Mouse (Mus musculus): ENCODE data around the gene Lrrc28. TPM values are rescaled to one million over a fixed set of nuclear protein-coding genes. Genes with fewer than 3 reads are reported as not detected.
A peak's percentile ranks its signal among the peaks of the same experiment; 100 is the strongest.

The Lrrc28 gene
- total and polyA plus RNA-seq, 3 experiments: 14.1 to 20.5 (median 16.4) TPM

DNA sequence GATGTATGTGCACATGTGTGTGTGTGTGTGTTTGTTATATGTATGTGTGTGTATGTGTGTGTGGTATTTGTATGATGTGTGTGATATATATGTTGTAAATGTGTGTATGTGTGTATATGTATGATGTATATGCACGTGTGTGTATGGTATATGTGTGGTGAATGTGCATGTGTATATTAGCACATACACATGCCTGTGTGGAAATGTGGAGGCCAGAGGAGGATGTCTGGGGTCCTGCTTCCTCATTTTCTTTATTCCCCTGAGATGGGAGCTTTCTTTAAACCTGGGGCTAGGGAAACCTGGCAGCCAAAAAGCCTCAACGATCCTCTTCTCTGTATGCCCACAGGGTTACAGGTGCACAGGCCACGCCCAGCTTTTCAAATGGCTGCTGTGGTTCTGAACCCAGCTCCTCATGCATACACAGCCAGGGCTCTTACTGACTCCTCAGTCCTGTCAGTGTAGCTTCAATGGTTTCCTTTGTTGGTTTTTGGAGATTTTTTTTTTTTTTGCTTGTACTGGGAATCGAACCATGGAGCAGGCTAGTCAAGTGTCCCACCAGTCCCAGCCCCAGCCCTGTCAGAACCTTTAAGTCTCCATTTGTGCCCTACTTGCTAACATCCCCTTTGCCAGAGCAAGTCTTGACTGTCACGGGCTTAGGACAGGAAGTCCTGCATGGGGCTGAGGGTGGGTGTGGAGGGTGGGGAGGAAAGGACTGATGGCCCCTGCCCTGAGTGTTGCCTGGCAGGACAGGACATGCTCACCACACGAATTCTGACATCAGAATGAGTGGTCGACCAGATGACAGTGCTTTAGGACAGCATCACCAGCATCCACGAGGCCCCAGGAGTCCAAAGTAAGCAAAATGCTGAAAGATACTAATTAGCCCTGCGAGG is 151.0 kb downstream of the Lrrc28 start:
- intact Hi-C loops (cut with DNase I): no loop called here
- no peak overlapping the region for H3K4me3 ChIP-seq
- no peak overlapping the region for H3K27ac ChIP-seq
- H3K4me1 ChIP-seq (ENCODE audit: control insufficient read depth, insufficient read depth, low read length): peaks cover 2% of the 10 kb centered on the region
- H3K36me3 ChIP-seq (ENCODE audit: control insufficient read depth, insufficient read depth, low read length): no peaks in the 10 kb centered on the region
- H3K9ac ChIP-seq (ENCODE audit: low read depth, low read length): no peak overlapping the region
- DNase-seq: no peak
- TF ChIP-seq POLR2A (IDR thresholded peaks at IDR 0.05; ENCODE audit: insufficient read depth, low read depth, low read length): no peak
- no peak for TF ChIP-seq EP300 (IDR thresholded peaks at IDR 0.05; ENCODE audit: insufficient read depth, low read depth, low read length)
- TF ChIP-seq CTCF (IDR thresholded peaks at IDR 0.05): no peak
- 64% methylated on average over 9 of the region's 9 CpGs for WGBS
- no peaks in the 10 kb centered on the region for H3K79me2 ChIP-seq (replicated peaks; ENCODE audit: control insufficient read depth, insufficient read depth, low read length)
- H3K27me3 ChIP-seq (ENCODE audit: control insufficient read depth, insufficient read depth, low read length): no peaks in the 10 kb centered on the region

GRCm38 (mm10) chr7:67487889-67488411 is 157.1 kb downstream of the Lrrc28 start:
- WGBS: 69% methylated on average over 10 of the region's 10 CpGs
- Histone ChIP-seq H3K36me3 (ENCODE audit: control insufficient read depth, insufficient read depth, low read length) (no peaks in the 10 kb centered on the region), H3K4me3 (peak overlapping the region; percentile 19; the same call in 1 of the 2 replicates), H3K27me3 (ENCODE audit: control insufficient read depth, insufficient read depth, low read length) (no peaks in the 10 kb centered on the region), H3K27ac (peak overlapping the region; percentile 86), H3K79me2 (replicated peaks; ENCODE audit: control insufficient read depth, insufficient read depth, low read length) (no peaks in the 10 kb centered on the region), H3K9ac (ENCODE audit: low read depth, low read length) (peak overlapping the region; percentile 41), H3K4me1 (ENCODE audit: control insufficient read depth, insufficient read depth, low read length) (0 out of 2 replicates have a peak, but pooled peaks cover 1% of the 10 kb centered on the region)
- peak; percentile 74 to 85 for DNase-seq
- intact Hi-C loops (cut with DNase I): no loop called here
- TF ChIP-seq EP300 (IDR thresholded peaks at IDR 0.05; ENCODE audit: insufficient read depth, low read depth, low read length): no peak
- no peak for TF ChIP-seq CTCF (IDR thresholded peaks at IDR 0.05)
- no peak for TF ChIP-seq POLR2A (IDR thresholded peaks at IDR 0.05; ENCODE audit: insufficient read depth, low read depth, low read length)

DNA sequence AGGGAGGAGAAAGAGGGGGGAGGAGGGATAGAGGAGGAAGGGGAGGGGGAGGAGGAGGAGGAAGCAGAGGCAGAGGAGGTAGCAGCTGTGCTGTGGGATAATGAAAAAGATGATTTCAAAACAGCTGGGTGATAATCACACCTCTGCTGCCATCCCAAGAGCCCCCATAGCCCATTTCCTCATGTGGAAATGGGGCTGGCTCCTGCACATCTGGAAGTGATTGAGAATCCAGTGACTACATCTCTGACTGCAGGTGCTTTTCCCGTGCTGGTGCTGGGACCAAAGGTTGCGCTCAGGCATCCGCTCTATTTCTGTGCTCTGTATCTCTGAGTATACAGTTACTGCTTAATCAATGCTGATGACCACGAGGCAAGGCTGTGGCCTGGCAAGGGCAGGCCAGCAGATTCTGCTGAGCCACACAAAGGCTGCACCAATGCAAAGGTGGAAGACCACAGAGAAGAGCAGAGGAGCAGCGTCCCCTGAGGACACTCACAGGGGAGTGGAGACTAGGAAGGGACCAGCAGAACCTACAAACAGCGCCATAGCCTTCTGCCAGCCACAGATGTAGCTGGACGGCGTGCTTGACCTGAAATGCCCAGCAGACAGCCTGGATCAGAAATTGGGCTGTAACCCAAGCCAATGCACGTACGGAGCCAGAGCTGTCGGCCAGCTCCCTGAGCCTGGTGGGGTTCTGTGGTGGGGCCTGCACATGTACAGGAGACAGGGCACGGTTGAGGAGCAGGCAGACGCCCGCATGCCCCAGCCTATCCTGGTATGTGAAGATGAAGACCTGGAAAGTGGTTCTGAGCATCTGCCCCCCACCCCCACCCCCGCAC is 157.9 kb downstream of the Lrrc28 start:
- Histone ChIP-seq H3K27ac (peak overlapping the region; percentile 86), H3K36me3 (ENCODE audit: control insufficient read depth, insufficient read depth, low read length) (no peaks in the 10 kb centered on the region), H3K27me3 (ENCODE audit: control insufficient read depth, insufficient read depth, low read length) (no peaks in the 10 kb centered on the region), H3K79me2 (replicated peaks; ENCODE audit: control insufficient read depth, insufficient read depth, low read length) (no peaks in the 10 kb centered on the region), H3K4me3 (no peak overlapping the region), H3K4me1 (ENCODE audit: control insufficient read depth, insufficient read depth, low read length) (0 out of 2 replicates have a peak, but pooled peaks cover 1% of the 10 kb centered on the region), H3K9ac (ENCODE audit: low read depth, low read length) (no peak overlapping the region)
- 0 out of 2 replicates have a peak, but pooled peaks have one; percentile 52 for TF ChIP-seq EP300 (IDR thresholded peaks at IDR 0.05; ENCODE audit: insufficient read depth, low read depth, low read length)
- TF ChIP-seq POLR2A (IDR thresholded peaks at IDR 0.05; ENCODE audit: insufficient read depth, low read depth, low read length): no peak
- intact Hi-C loops (cut with DNase I): no loop called here
- 58% methylated on average over 15 of the region's 15 CpGs for WGBS
- DNase-seq: peak; percentile 51 to 70

DNA sequence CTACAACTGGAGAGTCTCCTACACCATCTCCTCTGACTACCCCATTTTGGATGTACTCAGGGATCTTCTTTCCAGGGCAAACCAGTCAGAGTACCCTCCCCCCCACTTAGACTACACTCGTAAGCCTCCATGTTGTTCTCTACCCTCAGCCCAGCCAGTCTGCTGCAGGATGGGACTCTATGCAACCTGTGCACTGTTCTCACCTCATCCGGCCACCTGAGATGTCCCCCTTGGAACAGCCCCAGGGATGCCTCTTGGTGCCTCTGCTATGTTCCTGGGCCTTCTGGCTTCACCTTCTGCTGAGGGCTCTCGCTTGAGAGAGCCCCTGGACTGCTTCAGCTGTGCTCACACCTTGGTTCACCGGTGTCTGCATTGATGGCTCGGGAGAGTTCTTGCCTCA is 158.7 kb downstream of the Lrrc28 start:
- no peaks in the 10 kb centered on the region for H3K27me3 ChIP-seq (ENCODE audit: control insufficient read depth, insufficient read depth, low read length)
- H3K4me3 ChIP-seq: no peak overlapping the region
- intact Hi-C loops (cut with DNase I): no loop called here
- H3K9ac ChIP-seq (ENCODE audit: low read depth, low read length): no peak overlapping the region
- no peak for TF ChIP-seq CTCF (IDR thresholded peaks at IDR 0.05)
- no peak for TF ChIP-seq POLR2A (IDR thresholded peaks at IDR 0.05; ENCODE audit: insufficient read depth, low read depth, low read length)
- TF ChIP-seq EP300 (IDR thresholded peaks at IDR 0.05; ENCODE audit: insufficient read depth, low read depth, low read length): no peak
- 0 out of 2 replicates have a peak, but pooled peaks cover 1% of the 10 kb centered on the region for H3K4me1 ChIP-seq (ENCODE audit: control insufficient read depth, insufficient read depth, low read length)
- DNase-seq: no peak
- no peak overlapping the region for H3K27ac ChIP-seq
- WGBS: 90% methylated on average over 5 of the region's 5 CpGs
- H3K36me3 ChIP-seq (ENCODE audit: control insufficient read depth, insufficient read depth, low read length): no peaks in the 10 kb centered on the region
- H3K79me2 ChIP-seq (replicated peaks; ENCODE audit: control insufficient read depth, insufficient read depth, low read length): no peaks in the 10 kb centered on the region

DNA sequence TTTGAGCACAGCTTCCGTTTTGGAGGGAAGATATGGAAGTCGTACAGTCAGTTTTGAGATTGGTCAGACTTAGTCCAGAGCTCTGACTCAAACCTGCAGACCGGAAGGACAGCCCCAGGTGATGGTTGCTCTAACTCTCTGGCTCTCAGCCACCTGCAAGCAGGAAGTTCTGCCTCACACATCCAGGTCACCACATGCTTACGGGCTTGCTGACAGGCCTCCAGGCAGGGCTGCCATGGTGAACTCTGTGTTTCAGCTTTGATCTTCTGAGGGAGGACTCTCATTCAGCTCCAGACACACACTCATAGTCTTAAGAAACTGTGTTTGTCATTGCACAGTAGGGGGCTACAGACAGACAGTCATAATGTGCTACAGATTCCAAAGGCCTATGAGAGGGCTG is 161.4 kb downstream of the Lrrc28 start:
- H3K27me3 ChIP-seq (ENCODE audit: control insufficient read depth, insufficient read depth, low read length): no peaks in the 10 kb centered on the region
- 93% methylated on average over 4 of the region's 4 CpGs for WGBS
- no peak overlapping the region for H3K9ac ChIP-seq (ENCODE audit: low read depth, low read length)
- H3K79me2 ChIP-seq (replicated peaks; ENCODE audit: control insufficient read depth, insufficient read depth, low read length): no peaks in the 10 kb centered on the region
- H3K4me1 ChIP-seq (ENCODE audit: control insufficient read depth, insufficient read depth, low read length): peaks cover 7% of the 10 kb centered on the region
- no peak overlapping the region for H3K4me3 ChIP-seq
- no peak overlapping the region for H3K27ac ChIP-seq
- H3K36me3 ChIP-seq (ENCODE audit: control insufficient read depth, insufficient read depth, low read length): no peaks in the 10 kb centered on the region
- intact Hi-C loops (cut with DNase I): no loop called here
- no peak for DNase-seq
- TF ChIP-seq CTCF (IDR thresholded peaks at IDR 0.05) (no peak), EP300 (IDR thresholded peaks at IDR 0.05; ENCODE audit: insufficient read depth, low read depth, low read length) (no peak), POLR2A (IDR thresholded peaks at IDR 0.05; ENCODE audit: insufficient read depth, low read depth, low read length) (no peak)
